Mouse (Mus musculus): ENCODE data around the gene Degs1.

Degs1 gene

GRCm38 (mm10) chr1:182280577-182280976 lies 2.0 kb downstream of the Degs1 start:
- DNase-seq (ENCODE audit: low spot score in 2 of 2), result no peak

GRCm38 (mm10) chr1:182280046-182280445 lies 2.6 kb downstream of the Degs1 start:
- no peak for DNase-seq (ENCODE audit: low spot score in 2 of 2)

GRCm38 (mm10) chr1:182279436-182279835 lies 3.2 kb downstream of the Degs1 start:
- DNase-seq (ENCODE audit: low spot score in 2 of 2), result no peak

- no peak for DNase-seq (ENCODE audit: low spot score in 2 of 2)
Observed at GRCm38 (mm10) chr1:182275109-182275508, 7.5 kb downstream of the Degs1 start.

DNA sequence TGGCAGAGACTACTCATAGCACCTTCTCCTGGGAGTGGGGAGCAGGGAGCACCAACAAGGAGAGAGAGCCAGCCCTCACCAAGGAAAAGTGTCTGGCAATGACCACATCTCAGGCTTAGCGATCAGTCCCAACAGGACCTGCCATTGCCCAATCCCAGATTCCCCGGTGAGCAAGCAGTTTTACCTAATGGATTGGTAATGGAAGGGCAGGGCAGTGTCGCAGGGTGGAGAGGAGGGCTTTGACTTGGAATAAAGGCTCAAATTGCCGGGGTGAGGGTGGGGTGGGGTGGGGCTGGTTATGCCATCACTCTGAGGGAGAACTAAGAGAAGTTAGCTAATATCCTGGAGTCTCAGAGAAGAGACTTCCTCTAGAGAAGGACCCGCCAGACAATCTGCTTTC lies 11.0 kb downstream of the Degs1 start:
- no peak for DNase-seq (ENCODE audit: low spot score in 2 of 2)

- no peak for DNase-seq (ENCODE audit: low spot score in 2 of 2)
Observed at GRCm38 (mm10) chr1:182271130-182271529, 11.5 kb downstream of the Degs1 start.

DNA sequence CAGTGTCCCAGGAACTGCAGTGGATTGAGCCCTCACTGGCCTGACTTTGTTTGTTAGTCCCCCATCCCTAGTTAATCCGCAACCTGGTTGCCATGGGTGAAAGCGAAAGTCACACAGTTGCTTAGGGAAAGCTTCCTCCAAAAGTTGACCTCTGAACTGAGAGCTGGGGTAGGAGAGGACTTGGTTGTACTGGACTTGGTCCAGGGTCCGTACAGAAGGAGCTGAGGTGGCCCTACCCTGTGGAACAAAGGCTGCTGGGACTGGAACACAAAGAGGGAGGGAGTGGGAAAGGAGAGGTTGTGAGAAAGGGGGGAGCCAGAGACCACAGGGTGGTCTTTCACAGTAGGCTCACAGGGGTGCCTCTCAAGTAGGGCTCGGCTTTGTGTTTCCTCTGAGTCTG lies 14.3 kb downstream of the Degs1 start:
- no peak for DNase-seq (ENCODE audit: low spot score in 2 of 2)

DNA sequence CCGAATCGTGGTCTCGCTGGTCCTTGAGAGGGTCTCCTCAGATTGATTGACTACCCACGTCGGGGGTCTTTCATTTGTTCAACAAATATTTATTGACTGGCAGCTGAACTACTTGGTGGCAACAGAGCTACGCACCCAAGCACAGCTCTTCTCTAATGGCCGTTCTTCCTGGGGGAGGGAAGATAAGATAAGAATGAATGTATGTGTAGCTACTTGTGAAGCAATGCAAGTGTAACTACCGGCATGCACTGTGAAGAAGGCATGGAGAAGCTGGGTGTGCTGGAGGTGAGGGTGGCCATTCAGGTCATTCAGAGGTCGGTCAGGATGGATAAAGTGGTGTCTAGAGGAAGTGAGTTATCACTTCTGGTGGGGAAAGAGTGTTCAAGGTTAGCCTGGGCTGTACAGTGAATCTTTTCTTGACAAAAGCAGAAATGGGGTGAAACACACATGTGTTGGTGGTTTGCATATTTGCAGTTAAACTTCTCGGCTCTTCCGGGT lies 16.5 kb downstream of the Degs1 start:
- DNase-seq (ENCODE audit: low spot score in 2 of 2), result no peak

DNA sequence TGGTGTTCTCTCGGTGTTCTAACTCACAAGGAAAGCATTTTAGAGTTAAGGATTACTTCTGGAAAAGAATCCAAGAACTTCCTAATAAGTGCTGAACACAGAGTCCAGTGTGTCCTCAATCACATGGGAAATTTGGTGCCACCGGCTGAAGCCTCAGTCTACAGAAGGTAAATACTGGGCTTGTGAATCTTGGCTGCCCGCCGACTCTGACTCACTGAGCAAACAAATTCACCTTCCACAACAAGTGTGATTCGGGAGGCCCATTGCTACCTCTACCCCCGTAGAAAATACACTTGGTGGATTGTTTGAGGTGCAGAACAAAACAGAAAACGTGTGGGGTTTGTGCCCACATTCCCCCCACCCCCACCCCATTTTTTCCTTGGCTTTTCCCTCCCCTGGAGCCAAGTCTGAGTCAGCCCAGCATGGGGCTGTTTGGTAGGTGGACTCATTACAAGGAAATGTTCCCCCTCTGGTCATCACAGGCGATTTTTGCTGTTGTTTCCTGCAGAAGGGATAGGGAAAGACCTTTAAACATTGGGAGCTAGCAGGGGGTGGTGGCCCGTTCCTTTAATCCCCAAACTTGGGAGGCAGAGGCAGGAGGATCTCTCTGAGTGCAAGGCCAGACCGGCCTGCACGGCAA lies 26.4 kb downstream of the Degs1 start:
- DNase-seq (ENCODE audit: low spot score in 2 of 2), result peak in 1 of 2 experiments; percentile 36

DNA sequence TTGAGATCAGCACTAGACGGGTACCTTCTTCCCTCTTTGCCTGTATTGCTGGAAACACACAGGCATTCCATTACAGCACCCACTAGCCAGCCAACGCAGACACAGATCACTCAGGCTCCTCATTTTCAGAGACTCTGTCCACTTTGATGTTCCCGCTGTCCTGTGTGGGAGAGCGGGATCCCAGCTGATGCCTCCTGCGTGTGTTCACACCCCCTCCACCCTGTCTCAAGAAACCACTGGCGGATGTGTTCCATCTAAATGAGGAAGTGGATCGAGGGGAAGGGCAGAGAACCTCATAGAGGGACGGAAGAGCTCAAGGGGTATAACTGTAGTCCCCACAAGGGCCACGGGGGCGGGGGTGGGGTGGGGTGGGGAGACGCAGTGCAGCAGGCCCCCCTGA lies 27.6 kb downstream of the Degs1 start:
- no peak for DNase-seq (ENCODE audit: low spot score in 2 of 2)

DNA sequence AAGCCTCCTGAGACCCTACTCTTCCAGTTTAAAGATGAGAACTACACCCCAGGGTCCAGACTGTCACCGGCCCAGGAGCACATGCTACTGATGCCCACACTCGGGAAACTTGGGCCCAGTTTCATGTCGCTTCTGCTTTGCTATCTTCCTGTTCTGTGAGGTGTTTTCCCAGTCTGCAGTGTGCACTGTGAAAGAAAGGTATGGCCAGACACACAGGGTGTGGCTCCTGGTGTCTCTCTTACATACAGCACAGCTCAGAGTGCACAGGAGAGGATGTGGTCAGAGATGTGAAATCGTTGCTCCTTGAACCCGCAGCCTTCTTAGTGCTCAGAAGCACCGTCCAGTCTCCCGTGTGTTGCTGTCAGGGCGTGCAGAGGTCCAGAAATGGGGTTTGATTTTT lies 28.0 kb downstream of the Degs1 start:
- no peak for DNase-seq (ENCODE audit: low spot score in 2 of 2)

DNA sequence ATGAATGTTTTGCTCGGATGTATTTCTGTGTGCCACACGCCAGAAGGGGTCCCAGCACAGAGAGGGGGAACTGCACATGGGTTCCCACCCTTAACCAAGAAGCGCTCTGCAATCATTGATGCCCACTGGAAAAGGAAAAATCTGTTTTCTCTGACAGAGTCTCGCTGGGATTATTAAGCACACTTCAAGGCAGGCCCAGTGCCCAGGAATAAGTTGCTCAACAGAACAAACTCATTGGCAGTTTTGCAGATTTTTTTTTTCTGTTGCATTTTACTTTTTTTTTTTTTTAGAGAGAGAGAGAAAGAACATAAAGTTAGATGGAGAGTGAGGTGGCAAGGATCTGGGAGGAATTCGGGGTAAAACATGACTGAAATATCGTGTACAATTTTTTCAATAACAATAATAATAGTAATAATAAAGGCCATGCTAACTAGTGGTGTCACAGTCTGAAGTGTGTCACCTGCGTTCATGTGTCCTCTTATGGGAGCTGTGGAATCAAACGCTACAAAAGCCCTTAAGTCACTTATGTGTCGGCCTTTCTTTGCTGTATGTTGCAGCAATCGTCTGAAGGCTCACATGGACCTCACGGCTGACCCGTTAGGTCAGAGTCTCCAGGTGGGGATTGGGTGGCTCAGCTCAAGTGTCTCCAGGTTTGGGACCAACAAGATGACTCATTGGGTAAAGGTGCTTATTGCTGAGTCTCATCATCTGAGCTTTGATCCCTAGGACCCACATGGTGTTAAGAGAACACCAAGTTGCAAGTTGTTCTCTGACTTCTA lies 28.7 kb downstream of the Degs1 start:
- DNase-seq (ENCODE audit: low spot score in 2 of 2), result no peak

DNA sequence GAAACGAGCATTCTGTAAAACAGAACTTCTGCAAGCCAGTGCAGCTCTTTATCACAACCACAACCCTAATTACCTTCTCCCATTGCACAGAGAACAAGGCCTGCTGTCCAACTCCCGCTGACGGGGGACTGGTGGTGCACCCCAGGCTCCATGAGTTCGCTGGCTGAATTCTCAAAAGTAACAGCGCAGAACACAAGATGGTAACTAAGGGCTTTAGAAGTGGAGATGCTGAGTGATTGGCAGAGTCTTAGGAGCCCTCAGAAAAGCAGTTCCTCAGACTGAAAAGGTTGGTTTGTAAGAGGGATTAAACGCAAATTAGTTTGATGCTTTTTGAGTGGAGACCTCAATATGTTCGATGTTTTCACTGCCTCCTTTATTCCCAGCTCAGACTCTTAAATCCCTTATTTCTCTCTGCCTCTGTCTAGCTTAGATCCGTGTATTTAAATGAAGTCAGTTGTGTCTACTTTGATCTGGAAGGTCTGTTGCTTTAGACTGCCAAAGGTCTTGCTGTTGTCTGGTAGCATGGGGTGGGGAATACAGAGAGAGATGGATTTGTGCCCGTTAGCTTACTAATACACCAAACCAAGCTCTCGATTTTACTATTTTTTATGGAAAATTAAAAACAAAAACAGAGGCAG lies 30.0 kb downstream of the Degs1 start:
- no peak for DNase-seq (ENCODE audit: low spot score in 2 of 2)

DNA sequence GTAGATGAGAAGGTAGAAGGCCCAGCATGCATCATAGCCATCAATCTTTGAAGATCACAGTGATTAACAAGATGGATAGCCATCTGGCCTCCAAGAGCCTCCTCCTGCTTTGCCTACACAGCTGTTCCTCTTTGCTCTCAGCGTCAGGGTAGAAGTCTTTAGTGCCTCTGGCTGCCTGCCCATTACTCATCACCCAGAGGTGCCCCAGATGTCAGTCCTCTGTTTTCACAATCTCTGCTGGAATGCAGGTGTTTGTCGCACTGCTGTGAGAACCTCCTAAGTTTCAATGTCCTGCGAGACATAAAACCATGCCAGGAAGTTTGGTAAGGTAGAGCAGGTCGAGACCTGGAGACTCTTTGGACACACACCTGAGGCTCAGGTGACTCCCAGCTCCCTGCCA lies 31.9 kb downstream of the Degs1 start:
- no peak for DNase-seq (ENCODE audit: low spot score in 2 of 2)

DNA sequence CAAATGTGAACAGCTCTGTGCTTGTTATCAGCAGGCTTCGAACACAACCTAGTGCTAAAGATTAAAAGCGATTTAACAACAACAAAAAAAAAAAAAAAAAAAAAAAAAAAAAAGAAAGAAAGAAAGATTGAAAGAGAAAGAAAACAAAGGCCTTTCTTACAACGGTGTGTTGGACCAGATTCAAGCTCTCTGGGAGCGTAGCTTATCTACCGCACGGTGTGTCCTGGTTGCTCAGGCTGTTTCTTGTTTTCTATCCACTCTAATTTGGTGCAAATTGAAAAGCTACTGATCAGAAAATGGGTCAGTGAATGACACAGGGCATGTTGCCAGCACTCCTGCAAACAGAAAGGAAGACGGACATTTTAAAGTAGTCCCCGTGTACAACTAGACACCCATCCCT lies 33.3 kb downstream of the Degs1 start:
- no peak for DNase-seq (ENCODE audit: low spot score in 2 of 2)

DNA sequence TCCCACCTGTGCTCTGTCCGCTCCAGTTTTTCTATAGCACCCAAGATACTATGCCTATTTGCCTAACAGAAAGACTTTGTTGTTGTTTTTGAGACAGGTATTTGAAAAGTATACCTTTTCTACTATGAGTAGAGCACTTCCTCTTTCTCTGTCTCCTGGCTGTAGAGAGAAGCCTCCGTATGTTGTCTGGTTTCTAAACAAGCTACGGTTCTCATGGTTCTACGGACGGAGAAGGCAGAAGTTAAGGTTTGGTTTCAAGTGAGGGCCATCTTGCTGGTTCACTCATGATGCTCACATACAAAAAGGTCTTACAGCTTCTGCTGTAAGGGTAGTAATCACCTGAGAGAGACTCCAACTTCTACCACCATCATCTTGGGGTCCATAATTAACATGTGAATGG lies 37.6 kb downstream of the Degs1 start:
- DNase-seq (ENCODE audit: low spot score in 2 of 2), result no peak

GRCm38 (mm10) chr1:182238056-182238703 lies 44.4 kb downstream of the Degs1 start:
- no peak for DNase-seq (ENCODE audit: low spot score in 2 of 2)

DNA sequence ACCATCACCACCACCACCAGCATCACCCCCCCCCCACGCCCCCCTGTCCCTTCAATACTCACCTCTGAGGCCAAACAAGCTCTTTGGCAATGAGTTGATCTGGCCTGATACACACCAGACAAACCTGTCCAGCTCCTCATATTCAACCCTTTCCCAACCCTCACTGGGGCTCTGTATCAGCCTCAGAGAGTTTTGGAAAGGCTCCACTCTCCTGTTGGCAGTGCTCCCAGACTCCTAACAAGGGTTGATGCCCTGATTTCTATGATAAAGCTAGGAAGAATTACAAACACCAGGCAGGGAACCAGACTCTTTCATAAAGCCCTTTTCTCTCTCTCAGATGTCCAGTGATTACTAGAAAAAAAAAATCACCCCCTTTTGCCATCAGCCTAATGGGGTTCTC lies 45.2 kb downstream of the Degs1 start:
- DNase-seq (ENCODE audit: low spot score in 2 of 2), result no peak

- no peak for DNase-seq (ENCODE audit: low spot score in 2 of 2)
Observed at GRCm38 (mm10) chr1:182235174-182235573, 47.4 kb downstream of the Degs1 start.

GRCm38 (mm10) chr1:182229381-182229780 lies 53.2 kb downstream of the Degs1 start:
- no peak for DNase-seq (ENCODE audit: low spot score in 2 of 2)

- DNase-seq (ENCODE audit: low spot score in 2 of 2), result no peak
Observed at GRCm38 (mm10) chr1:182227141-182227963, 55.3 kb downstream of the Degs1 start.

Measured in urinary bladder, postnatal 4 days (tissue).